Mouse (Mus musculus) spleen, postnatal 10 days (tissue): Measurements from ENCODE around the gene Olfr913.

ENCODE experiments used
- DNase-seq, 2 experiments: peaks; one replicate each; pipeline ENCODE4 v3.0.0; 2021 to 2022; ENCODE audit warnings: low spot score in 2 of 2

The Olfr913 gene

DNA sequence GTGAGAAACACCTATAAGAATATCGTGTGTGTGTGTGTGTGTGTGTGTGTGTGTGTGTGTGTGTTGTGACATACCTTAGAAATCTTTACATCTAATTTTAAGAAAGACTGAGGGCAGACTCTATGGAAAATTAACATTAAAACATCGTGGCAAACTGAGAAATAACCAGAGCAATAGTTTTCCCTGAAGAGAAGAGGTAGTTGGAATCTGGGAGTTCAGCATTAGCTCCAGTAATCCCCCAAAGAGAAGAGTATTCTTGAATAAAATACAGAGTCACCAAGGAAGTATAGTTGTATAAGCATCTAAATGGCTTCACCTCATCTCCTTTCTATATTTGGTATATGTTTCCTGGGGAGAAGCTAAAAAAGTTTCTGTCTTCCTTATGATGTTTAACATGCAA is at the start of gene Olfr913:
Gene Olfr913, plus strand, starts transcription at position 301 of the 400 bp plus-strand sequence.
- DNase-seq = no peak

DNA sequence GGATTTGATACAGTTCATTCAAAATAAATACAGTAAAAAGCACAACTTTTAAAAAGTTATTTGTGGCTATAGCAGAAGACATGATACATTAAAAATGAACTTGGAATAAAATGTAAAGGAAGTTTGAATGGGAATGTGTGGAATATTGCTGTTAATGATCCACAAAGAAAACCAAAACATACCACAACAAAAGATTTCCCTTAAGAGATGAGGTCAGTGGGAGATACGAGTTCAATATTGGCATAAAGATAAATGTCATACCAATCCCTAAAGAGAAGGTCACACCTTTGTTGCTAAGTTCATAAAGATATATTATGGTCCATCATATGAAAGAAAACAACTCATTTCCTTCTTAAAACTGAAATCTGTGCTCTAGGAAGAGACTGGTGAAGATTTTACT is 12.7 kb upstream of the Olfr913 start, which contains the start of gene Olfr912:
Gene Olfr912, plus strand, starts transcription at position 301 of the 400 bp plus-strand sequence.
- no peak for DNase-seq

DNA sequence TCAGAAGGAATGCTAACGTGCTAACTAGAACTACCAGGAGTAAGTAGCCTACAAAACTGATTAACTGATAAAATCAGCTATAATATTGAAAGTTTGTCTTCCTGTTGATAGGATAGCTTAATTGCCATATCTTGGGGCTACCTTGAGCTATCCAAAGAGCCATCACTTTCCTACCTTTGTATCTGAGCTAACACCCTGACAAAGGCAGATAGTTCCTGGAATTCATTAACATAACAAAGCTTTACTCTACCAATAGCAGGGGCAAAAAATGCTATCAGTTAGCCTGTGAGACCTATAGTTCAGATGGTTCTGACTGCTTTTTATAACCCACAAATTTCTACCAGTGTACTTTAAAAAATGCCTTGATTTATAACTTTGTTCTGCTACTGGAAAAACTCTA is 1.5 kb upstream of the Olfr913 start:
- no peak for DNase-seq

DNA sequence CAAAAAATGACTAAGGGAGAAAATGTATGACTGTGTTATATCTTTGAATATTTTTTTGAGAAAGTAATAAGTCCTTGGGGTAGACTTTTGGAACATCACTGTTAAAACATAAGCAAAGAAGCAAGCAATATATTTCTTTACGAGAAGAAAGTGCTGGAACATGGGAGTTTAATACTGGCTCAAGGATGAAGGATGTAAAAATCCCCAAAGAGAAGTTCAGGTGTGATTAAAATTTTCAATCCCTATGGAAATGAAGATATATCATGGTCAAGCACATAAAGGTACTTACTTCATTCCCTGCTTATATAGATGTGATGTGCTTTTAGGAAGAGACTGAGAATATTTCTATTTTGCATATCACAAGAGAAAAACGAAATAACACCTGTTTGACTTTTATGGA is 12.2 kb downstream of the Olfr913 start, which contains the start of gene Olfr914:
Gene Olfr914, plus strand, starts transcription at position 301 of the 400 bp plus-strand sequence.
- no peak for DNase-seq

DNA sequence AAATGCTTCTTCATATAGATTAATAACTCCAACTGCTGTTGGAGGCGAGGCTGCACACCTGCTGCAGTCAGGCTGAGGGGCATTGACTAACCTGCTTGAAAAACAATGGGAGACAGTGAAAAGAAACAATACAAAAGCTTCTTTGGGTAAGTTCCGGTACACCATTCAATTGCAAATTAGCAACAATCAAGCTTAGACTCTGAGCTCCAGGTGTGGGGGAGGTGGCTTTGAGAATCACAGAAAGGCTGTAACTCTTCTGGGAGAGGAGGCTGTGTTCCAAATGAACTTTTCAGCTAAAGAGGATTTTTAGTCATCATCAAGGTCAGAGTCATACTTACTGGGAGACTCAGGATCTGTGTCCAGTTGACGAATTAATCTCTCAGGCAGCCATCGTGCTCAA is 39.8 kb downstream of the Olfr913 start:
- no peak for DNase-seq
